Mouse (Mus musculus) layer of hippocampus, adult 18-20 months (tissue): ENCODE measurements at regions not wholly inside any gene's neighbourhood (a gene's known extent, or its start where the extent isn't known, plus 50 kb on each side); places are given as distances from the start of the nearest gene placed in this dataset.

Experiments used
- DNase-seq, 2 experiments: peaks; one replicate each; pipeline ENCODE4 v3.0.0; 2022; ENCODE audit warnings: low spot score in 2 of 2

DNA sequence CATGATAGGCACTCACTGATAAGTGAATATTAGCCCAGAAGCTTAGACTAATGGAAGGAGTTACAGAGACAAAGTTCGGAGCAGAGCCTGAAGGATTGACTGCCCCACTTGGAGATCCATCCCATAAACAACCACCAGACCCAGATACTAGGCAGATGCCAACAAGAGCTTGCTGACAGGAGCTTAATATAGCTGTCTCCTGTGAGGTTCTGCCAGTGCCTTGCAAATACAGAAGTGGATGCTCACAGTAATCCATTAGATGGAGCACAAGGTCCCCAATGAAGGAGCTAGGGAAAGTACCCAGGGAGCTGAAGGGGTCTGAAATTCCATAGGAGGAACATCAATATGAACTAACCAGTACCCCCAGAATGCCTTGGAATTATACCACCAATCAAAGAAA, 252.8 kb upstream of the Lrtm1 start:
- no peak for DNase-seq

DNA sequence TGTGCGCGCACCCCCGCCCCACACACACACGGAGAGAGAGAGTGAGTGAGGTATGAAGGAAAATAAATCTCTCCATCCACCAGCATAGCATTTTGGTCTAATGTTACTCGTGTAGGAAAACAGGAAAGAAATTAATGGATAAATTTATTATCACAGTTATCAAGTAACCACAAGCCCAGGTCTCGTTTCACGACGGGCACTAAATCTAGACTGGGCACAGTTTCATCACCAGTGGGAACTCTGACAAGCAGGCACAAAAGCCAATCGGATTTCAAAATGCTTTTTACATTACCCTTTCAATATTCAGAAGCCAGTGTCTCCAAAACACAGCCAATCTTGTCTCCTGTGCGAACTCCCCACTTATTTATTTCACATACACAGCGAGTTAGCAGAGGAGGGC, 244.9 kb upstream of the Lrtm1 start:
- no peak for DNase-seq

DNA sequence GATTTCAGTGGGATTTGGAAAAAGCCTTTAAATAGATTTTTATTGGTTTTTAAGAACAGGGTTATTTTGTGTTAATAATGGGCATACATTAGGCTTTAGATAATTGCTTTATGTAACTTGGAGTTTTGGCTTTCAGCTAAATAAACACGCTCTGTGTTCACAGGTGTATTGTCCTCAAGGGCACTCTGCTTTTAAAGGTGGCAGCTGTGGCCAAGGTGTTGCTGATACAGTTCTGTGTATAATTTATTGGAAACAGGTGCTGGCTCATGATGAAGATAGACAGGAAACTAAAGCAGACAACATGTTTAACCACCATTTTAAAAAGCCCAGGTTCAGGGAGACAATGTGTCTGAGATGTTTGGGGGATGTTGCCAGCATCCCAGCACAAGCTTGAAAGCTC, 242.3 kb upstream of the Lrtm1 start:
- DNase-seq, result no peak

DNA sequence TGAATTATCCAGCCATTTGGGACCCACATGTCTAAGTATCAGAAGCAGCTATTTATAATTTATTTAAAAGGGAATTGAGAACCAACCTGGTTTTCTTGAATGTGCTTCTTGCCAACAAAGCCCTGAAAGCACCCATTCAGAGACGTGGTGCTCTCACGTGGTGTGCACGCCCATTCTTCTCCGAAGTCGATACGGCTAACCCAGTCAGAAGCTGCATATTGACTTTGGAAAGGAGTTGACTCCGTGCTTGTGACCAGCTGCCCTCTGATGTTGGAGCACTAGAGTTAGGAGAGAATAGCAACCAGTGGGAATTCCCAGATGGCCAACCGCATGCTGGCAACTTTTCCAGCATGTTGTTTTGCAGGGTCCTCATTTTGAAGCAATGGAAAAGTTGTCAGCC, 240.2 kb upstream of the Lrtm1 start:
- peak in 1 of 2 experiments; percentile 11 for DNase-seq

DNA sequence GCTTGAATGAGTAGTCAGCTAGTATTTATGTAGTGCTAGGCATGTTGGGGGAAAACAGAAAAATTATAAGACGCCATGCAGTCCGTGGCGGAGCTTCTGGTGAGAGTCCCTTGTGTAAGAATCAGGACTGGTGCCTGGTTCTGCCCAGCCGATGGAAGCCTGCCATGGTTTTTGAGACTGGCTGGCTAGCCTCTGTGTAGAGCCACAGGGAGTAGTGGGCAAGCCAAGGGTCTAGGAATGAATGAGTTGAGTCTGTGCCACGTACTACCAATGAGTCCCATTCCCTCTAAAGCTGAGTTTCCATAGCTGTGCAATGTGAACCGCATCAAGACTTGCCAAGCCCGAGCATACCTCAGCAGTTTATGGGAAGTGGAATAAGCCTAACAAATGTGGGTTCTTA, 236.3 kb upstream of the Lrtm1 start:
- peak in 1 of 2 experiments; percentile 31 for DNase-seq

DNA sequence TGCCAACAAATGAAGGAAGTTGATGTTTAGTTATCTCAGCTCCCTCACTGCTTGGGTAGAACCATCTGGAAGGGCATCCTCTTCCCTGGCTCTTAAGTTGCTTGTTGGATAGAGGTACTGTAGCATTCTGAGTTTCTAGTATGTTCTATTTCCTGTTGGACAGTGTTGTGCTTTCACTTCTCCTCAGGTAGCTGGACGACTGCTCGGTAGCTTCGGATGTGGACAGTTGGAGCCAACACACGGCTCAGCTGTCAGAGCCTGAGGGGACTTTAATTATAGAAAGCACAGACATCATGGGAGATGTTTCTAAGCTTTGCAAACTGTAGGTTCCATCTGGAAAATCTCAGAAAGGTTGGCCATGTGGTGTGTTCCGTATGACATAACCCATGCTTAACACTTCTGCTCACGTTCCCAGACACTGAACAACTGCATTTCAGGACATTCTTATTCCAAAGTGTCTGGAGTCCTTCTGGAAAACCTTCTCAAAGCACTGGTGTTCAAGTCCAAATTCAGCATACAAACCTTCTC, 233.8 kb upstream of the Lrtm1 start:
- DNase-seq, result no peak

DNA sequence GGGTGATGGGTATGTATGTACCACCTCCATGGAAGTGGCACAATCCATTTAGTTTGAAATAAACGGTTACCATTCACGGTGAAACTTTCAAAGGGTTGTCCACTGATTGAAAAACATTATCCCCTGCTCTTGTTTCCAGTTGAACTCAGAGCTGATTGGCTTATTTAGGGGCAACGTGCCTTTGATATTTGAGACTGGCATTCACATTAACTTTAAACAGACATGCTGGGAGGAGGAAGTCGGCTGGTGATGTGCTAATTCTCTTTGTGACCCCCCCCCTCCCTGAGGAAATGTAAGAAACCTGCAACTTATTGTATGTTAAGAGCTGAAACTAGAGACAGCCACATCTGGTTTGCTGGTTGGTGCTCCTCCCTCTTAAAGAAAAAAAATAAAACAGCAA, 219.7 kb upstream of the Lrtm1 start:
- no peak for DNase-seq

DNA sequence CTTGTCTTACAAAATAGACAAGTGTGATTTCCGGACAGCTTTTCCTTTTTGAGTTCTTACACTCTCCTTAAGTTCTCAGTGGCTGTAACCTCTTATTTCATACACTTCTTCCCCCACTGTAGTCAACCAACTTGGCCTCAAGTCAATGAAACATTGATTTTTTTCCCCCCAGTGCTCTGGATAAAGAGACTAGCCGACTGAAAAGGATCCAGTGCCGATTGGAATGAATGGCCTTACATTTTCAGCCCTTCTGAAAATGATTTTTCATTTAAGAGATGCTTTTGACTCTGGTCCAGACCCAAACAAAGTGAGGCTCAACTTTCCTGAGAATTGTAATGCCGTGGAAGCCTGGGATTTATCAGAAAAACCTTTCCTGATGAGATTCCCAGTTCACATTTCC, 216.3 kb upstream of the Lrtm1 start:
- DNase-seq, result no peak

DNA sequence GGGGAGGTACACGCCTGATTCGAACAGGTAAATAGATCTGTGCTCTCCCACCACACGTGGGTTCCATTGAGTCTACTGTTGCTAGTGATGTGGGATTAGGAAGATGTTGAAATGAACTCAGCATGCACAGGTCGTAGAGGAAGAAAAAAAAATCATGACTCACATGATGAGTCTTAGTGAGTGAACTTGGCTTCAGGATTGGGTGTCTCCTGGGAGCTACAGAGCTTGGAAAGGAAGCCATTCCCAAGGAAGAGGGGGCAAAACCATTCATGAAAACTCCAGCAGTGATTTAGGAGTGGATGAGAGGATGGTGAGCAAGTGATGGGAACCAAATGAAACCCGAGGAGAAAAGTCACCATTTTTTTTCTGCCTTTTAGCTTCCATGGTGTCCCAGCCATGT, 215.9 kb upstream of the Lrtm1 start:
- DNase-seq, result no peak

DNA sequence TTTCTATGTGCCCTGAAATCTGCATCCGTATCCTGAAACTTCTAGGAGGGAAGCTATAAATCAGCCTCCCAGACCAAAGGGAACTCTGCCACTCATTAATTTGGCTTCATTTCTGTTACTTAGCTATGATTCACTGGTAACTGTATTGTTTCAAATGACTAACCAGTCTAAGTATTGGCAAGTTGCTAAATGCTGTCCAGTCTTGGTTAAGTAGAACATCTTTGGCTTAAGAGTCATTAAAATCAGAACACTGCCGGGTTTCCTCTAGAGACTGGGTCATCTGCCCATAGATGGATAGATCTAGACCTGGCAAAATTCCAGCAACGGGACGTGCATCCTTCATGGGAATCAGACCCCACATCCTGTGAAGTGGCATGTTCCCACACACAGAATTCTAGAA, 209.9 kb upstream of the Lrtm1 start:
- no peak for DNase-seq

DNA sequence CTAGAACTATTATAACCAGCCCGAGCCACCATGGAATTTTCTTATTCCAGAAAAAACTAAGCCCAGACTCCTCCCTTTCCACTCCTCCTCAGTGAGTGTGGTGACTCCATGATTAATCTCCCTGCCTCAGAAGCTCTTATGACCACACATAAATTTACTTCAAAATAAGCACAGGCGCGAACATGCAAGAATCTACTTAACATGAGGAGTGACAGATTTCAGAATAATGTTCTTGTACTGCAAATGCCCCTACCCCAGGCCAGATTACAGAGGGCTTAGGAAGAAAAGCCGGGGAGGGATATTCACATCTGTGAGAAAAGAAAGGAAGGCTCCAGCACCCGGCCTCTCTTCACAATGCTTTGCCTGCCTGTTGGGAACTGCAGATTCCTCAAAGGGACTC, 208.7 kb upstream of the Lrtm1 start:
- DNase-seq, result no peak

DNA sequence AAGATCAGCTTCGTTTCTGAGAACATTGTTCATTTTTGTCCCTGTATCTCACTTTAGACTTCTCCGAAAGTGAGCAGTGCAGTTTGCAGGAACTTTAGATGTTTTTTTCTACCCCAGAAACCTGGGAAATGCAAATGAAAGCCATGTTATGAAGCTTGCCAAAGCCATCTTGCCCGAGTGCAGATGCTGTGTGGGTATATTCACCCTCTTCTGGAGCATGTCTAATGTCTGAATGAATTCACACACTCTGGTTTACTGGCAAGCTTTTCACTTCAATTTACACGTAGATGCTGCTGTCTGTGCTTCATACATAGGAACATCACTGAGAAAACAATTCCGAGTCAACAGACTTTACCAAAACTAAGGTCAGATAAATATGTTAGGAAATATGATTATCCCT, 197.0 kb upstream of the Lrtm1 start:
- peak in 1 of 2 experiments; percentile 32 for DNase-seq

DNA sequence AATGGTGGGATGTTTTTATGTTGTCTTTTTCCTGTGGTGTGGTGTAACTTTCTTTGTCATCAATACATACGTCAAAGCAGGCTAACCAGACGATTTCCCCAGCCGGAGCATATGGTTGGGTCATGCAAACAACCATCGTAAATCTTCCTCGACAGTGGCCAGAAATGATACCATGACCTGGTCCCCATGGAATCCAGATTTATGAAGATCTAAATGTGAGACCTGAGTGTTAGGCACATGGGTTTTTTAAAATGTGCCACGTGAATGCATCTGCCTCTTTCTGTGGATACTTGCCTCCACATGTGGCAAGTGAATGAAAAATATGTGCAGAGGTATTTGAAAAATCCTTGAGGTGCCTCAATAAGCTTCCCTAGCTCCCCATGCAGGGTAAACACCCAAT, 190.8 kb upstream of the Lrtm1 start:
- DNase-seq, result no peak

DNA sequence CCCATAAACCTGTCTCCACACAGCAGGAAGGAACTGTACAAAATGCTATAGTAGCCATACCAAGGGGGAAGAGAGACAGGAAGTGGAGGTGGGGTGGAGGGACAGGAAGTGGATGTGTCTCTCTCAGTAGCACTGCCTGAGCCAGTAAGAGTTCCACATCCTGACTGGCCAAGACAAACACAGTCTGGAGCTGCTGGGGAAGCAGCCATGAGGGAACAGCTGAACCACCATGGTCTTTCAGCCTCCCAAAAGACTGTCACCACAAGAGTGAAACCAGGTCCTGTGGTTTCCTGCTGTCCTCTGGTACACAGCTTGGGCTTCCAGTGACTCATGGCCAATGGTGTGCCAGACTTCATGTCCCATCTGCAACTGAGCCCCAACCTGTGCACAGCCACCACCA, 180.9 kb upstream of the Lrtm1 start:
- no peak for DNase-seq

DNA sequence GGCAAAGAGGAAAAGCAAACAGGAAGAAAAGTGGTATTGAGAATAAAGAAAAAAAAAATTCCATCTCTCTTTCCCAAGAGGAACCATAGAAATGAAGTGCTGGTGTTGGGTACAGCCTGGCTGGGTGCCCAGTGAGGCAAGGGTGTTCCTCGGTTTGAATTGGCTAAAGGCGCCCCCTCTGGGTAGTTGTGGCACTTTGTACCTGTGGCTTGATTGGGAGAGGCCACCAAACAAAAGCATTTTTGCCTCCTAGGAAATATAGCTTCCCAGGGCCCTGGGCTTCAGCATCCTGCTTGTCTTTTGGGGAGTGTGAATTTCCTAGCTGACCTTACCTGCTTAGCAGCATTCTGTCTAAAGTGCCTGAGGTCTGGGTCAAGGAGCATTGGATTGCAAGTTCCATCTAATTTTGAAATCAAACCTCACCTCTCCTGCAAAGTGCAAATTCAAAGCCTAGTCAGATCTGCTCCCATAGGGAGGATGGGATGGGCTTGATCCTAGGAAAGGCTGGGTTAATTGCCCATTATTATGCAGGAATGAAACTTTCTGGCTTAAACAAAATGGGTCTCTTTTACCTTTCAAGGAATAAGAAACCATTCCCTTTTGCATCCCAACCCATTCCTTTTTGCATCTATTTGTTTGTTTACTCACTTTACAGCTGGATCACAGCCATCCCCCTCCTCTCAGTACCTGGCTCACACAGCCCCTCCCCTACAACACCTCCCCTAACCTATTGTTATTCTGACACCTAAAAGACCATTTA, 169.0 kb upstream of the Lrtm1 start:
- peak in 1 of 2 experiments; percentile 14 for DNase-seq
